Mouse (Mus musculus): ENCODE measurements around the gene Clpx. TPM values are rescaled to one million over a fixed set of nuclear protein-coding genes. Genes with fewer than 3 reads are reported as not detected.
A peak's percentile ranks its signal among the peaks of the same experiment; 100 is the strongest.

Clpx gene
- total RNA-seq, 2 experiments from 2014 or later = 32.6 to 35.8 TPM

DNA sequence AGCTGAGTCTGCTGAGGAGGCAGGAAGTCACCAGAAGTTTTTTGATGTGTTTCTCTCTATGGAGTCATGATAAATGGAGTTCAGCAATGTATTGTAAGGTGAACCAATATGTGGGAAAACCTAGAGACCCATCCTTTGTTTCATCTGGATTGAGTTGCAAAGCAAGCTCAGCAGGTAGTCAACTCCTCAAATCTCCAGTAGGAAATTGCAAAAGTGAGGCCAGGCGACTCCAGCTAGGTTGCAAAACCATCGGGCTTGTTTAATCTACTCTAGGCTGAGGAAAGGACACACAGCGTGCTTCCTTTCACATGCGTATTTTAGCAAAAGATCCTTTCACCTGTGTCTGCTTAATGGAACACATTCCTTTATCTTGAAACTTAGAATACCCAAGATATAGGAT, 45.1 kb downstream of the Clpx start:
- Histone ChIP-seq H3K4me3 (no peak overlapping the region), H3K27ac (no peak overlapping the region)
- DNase-seq (ENCODE audit: low spot score in 2 of 2) = no peak
- no peak for TF ChIP-seq CTCF (conservative IDR thresholded peaks at IDR 0.05)

DNA sequence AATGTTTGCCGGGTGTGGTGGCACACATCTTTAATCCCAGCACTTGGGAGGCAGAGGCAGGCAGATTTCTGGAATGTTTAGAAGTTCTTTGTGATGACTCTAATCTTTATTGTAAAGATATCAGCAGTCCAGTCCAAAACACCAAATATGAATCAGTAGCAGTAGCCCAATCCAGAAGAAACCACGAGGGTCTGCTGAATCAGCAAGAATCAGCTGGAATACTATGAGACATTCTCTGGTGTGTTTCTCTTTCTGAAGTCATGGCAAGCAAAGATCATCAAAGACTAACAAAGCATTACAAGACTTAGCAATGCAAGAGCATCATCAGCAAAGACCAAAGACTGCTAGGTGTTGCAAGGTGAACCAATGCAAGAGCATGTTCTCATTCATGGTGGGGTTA, 46.4 kb downstream of the Clpx start:
- TF ChIP-seq CTCF (conservative IDR thresholded peaks at IDR 0.05) = no peak
- no peak overlapping the region for H3K4me3 ChIP-seq
- no peak overlapping the region for H3K27ac ChIP-seq
- DNase-seq (ENCODE audit: low spot score in 2 of 2) = no peak

DNA sequence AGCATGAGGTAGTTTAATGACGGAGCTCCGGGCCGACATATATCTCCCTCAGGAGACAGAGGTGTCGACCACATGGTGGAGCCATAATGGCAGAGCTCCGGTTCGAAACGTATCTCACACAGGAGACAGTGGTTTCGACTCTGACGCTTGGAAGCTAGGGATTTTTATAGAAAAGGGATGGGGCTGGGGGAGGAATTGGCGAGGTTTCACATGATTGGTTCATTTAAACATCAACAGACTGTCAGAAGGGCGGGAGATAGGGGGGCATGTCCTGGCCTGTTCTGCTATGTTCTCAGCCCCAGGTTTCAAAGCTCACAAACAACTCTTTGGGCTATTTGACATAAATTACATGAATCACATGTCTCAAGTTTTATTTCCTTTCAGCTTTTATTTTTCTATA, 51.4 kb downstream of the Clpx start:
- TF ChIP-seq CTCF (conservative IDR thresholded peaks at IDR 0.05) = 0 out of 2 replicates have a peak, but pooled peaks have one; percentile 9
- peak overlapping the region; percentile 76 for H3K4me3 ChIP-seq
- H3K27ac ChIP-seq = peak overlapping the region; percentile 96
- peak; percentile 10 to 26 for DNase-seq (ENCODE audit: low spot score in 2 of 2)

DNA sequence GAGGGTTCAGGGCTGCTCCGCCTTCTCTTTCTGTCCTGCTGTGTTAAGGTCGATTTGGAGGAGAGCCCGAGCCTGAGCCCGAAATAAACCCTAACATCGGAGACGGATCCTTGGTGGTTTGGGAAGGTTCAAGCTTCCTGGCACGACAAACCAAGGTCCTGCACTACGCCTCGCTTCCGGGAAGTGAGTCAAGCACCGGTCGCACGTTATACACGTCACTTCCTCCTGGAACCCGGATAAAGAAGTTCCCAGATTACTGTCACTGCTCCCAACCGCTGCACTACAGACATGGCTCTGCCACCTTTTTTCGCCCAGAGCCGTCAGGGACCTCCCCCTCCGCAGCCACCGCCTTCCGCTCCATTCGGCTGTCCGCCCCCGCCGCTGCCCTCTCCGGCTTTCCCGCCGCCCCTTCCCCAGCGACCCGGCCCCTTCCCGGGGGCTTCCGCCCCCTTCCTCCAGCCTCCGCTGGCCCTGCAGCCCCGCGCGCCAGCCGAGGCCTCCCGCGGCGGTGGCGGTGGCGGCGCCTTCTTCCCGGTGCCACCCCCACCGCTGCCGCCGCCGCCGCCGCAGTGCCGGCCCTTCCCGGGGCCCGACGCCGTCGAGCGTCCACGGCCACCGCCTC, 51.9 kb downstream of the Clpx start, which contains the start of gene Pdcd7:
Pdcd7 (plus strand) TSS at position 251 of the 622 bp plus-strand sequence.
- peak within 1 kb of the TSS; percentile 96 for H3K27ac ChIP-seq
- peak within 1 kb of the TSS; percentile 76 for H3K4me3 ChIP-seq
- DNase-seq (ENCODE audit: low spot score in 2 of 2) = peak; percentile 95 to 96
- TF ChIP-seq CTCF (conservative IDR thresholded peaks at IDR 0.05) = no peak

DNA sequence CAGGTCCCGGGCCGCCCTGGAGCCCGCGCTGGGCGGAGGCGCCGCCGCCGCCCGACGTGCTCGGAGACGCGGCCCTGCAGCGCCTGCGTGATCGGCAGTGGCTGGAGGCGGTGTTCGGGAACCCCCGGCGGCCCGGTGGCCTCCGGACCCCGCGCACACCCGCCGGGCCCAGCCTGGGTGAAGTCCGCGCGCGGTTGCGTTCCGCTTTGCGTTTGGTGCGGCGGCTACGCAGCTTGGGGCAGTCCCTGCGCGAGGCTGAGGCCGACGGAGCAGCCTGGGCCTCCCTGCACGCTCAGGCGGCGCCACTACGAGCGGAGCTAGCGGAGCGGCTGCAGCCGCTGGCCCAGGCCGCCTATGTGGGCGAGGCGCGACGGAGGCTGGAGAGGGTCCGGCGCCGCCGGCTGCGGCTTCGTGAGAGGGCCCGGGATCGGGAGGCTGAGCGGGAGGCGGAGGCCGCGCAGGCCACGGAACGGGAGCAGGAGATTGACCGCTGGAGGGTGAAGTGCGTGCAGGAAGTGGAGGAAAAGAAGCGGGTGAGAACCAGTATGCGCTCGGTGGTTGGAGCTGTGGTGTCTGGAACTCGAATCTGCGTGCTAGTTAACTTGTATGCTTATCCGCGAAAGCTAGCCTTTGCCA, 52.5 kb downstream of the Clpx start:
- peak overlapping the region; percentile 96 for H3K27ac ChIP-seq
- TF ChIP-seq CTCF (conservative IDR thresholded peaks at IDR 0.05) = 0 out of 2 replicates have a peak, but pooled peaks have one; percentile 14
- peak in 1 of 2 experiments; percentile 41 for DNase-seq (ENCODE audit: low spot score in 2 of 2)
- peak overlapping the region; percentile 76 for H3K4me3 ChIP-seq

DNA sequence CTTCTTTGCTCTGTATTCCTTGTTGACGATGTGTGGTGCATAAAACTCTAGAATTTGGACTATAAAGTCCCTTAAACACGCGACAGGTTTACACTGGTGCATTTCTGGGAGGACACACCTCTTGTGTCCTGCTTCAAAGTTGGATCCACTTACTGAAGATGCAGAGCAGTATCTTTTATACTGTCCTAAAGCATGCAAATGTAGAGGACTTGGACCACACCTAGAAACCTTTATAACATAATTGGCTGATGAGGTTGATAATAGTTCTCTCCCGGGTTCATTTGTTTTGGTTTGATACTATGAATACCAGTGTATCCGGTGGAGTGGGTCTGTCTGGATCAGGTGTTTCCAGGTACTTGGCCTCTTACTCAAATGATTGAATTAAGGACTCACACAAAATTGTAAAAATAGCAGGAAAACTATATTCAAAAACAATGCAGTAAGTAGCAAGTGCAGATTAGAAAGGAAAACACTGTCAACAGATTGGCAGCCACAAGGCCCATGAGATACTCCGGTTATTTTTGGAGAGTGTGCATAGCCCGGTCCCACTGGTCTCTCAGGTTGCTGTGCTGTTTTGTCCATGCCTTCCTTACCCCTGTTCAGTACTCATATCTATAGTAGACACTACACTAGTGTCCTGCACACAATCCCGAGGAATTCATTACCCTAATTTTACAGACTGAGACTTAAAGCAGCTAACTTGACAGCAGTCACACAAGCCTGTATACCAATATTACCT, 53.2 kb downstream of the Clpx start:
- no peak for TF ChIP-seq CTCF (conservative IDR thresholded peaks at IDR 0.05)
- Histone ChIP-seq H3K27ac (peak overlapping the region; percentile 96), H3K4me3 (peak overlapping the region; percentile 76)
- no peak for DNase-seq (ENCODE audit: low spot score in 2 of 2)

DNA sequence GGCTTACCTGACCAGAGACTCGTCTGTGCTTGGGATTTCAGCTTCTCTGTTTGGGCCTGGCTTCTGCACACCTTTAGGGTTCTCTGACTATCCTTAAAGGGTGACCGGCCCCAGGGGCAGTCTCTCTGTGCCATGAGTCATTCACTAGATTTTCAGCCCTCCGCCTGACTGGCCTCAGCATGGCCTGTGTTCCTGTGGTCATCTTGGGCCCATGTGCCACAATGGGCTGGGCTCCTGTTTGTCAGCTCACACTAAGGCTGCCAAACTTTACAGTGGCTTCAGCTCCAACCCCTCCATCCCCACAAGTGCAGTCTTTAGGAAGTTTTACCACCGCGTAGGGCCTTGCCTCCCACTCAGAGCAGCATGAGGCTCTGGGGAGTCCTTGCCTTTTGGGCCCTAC, 59.2 kb downstream of the Clpx start:
- TF ChIP-seq CTCF (conservative IDR thresholded peaks at IDR 0.05) = no peak

DNA sequence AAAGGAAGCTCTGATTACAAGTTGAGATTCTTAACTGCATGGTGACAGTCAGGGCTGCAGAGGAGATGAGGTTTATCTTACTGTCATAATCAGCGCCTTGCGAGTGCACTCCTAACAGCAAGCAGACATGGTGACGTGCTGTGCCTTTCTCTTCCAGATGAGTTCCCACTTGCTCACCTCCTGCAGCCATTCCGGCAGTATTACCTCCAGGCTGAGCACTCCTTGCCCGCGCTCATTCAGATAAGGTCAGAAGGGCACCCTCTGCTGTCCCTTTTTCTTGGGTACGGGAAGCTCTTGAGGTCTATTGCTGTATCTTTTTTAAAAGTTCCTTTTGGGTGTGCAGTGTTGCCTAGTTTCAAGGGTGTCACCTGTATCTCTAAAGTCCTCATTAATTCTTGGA, 62.5 kb downstream of the Clpx start:
- DNase-seq (ENCODE audit: low spot score in 2 of 2) = no peak
- Histone ChIP-seq H3K4me3 (no peak overlapping the region), H3K27ac (no peak overlapping the region)
- TF ChIP-seq CTCF (conservative IDR thresholded peaks at IDR 0.05) = no peak

More for the DNA sequence above, 59.2 kb downstream of the Clpx start:
- no peak overlapping the region for H3K4me3 ChIP-seq
- no peak overlapping the region for H3K27ac ChIP-seq
- DNase-seq (ENCODE audit: low spot score in 2 of 2) = no peak

DNA sequence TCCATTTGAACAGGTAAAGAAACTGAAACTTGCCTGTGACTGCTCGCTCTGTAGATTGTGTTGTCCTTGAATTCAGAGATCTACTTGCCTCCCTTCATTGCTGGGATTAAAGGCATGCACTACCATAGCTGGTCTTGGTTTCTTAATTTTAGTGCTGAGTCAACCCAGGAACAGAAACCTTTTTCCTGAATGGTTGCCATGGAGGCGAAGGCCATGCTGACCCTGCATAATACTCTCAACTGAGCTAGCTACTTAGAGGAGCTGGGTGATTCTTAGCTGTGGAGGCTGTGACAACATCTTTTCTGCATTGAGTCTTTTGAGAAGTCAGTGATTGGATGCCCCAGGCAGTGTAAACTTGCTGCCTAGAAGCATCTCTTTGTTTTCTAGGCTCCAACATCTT, 62.9 kb downstream of the Clpx start:
- DNase-seq (ENCODE audit: low spot score in 2 of 2) = no peak
- H3K27ac ChIP-seq = no peak overlapping the region
- H3K4me3 ChIP-seq = no peak overlapping the region
- TF ChIP-seq CTCF (conservative IDR thresholded peaks at IDR 0.05) = no peak

DNA sequence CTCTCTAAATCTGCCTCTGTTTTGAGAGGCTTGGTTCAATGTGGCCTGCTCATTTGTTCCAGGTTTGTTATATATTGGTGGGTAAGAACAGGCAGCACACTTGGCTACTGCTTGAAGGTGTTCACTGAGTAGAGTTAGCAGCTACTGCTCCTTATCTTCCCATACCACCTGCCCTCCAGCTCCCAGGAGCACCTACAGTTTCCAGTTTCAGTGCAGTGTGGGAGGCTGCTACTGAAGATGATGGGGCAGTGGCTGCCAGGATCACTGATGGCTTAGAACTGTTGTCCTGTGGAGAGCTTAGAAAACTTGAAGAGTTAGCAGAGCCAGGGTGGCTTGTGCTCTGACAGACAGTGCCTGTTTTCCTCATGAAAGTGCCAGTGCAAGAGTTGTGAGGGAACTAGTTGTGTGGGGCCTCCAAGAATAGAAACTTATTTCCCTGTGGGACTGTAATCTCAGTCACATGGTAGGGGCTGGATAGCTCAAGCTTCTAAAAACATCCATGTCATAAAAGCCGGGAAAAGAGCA, 65.0 kb downstream of the Clpx start:
- no peak overlapping the region for H3K4me3 ChIP-seq
- TF ChIP-seq CTCF (conservative IDR thresholded peaks at IDR 0.05) = no peak
- no peak overlapping the region for H3K27ac ChIP-seq
- no peak for DNase-seq (ENCODE audit: low spot score in 2 of 2)

DNA sequence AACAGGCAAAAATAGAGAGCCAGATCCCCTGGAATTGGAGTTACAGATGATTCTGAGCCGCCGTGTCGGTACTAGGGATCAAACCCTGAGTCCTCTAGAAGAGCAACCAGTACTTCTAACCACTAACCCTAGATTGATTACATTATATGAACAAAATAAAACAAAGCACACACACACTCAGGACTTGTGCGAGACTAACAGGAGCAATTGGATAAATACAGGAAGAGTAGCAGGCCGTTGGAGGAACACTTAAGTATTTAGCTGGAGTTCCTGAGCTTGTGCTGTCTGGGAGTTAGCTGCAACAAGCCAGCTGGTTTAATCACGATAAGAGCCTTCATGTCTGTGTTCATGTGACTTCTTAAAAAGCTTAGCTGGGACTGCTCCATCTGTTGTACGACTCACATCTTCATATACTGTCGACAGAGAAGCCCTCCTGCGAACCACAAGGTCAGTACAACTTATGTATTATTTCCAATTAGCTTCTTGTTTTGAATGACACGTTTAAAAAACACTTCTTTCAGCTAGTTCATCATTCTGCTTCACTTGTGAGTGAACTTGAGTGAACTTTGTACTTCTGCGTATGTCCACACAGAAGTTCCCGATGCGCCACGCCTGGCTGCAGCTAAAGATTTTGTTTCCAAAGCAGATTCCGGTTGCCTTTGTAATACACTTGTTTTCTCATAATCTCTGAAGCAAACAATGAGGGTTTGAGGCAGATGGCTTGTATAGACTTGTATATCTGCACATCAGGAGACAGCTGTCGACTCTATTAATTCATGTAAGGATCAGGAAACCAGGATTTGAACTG, 66.8 kb downstream of the Clpx start, which contains the start of gene Ubap1l:
Ubap1l (plus strand) TSS at position 401 of the 808 bp plus-strand sequence.
- peak in 1 of 2 experiments; percentile 23 for DNase-seq (ENCODE audit: low spot score in 2 of 2)
- Histone ChIP-seq H3K27ac (0 out of 2 replicates have a peak within 1 kb of the TSS, but pooled peaks have one; percentile 15), H3K4me3 (no peak within 1 kb of the TSS)
- no peak for TF ChIP-seq CTCF (conservative IDR thresholded peaks at IDR 0.05)

DNA sequence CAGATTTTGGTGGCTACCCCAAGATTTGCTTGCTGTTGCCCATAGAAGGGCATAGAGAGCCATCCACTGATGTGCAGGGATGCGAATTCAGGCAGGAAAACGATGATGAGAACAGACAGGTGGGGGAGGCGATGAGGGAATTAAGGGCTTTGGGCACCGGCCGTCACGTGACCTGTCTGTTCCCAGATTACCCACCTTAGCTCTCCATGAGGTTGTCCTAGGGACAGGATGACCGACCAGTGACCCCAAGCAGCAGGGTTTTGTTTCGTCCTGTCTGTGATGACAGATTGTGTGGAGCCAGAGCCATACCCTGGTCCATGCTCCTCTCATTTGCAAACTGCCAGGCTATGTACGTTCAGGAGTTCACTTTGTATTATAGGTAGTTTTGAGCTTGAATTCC, 69.6 kb downstream of the Clpx start:
- DNase-seq (ENCODE audit: low spot score in 2 of 2) = no peak
- TF ChIP-seq CTCF (conservative IDR thresholded peaks at IDR 0.05) = no peak
- H3K27ac ChIP-seq = no peak overlapping the region
- H3K4me3 ChIP-seq = no peak overlapping the region
